Mouse (Mus musculus) urinary bladder, adult 2 months (tissue): Measurements from ENCODE around the gene Prim2. TPM values are rescaled to one million over a fixed set of nuclear protein-coding genes. Genes with fewer than 3 reads are reported as not detected.
"Not testable (repeated sequence)": the region's sequence is repeated elsewhere in the genome, so short reads cannot be mapped to it uniquely, and the experiment has no call there.

Experiments
- DNase-seq: peaks from one replicate; pipeline ENCODE4 v3.0.0; 2022; ENCODE audit warnings: low spot score
- polyA plus RNA-seq: library from polyadenylated mRNA; depleted of rRNA; stranded (reverse); fragments of >200 nt; gene quantifications from 2 replicates; pipeline ENCODE4 v1.2.3, GENCODE M21; 2012

The Prim2 gene
- polyA plus RNA-seq, 1 experiment: 10.8 TPM

DNA sequence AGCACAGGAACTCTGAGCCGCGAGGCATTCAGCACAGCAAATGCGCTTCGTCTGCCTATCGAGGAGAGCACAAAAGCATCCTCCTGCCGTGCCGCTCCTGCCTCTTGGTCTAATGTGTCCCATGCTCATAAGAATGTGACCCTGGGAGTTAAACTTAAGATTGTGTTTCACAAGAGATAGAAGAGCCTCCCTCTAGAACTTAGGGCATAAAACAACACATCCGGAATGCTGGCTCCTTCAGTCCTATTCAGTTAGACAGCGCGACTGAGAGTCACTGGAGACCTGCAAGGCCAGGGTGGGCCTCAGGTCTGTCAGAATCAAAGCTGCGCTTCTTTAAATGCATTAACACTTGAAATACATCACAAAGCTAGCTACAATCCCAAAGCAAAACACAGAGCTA lies 18.7 kb downstream of the Prim2 start:
- no peak for DNase-seq

DNA sequence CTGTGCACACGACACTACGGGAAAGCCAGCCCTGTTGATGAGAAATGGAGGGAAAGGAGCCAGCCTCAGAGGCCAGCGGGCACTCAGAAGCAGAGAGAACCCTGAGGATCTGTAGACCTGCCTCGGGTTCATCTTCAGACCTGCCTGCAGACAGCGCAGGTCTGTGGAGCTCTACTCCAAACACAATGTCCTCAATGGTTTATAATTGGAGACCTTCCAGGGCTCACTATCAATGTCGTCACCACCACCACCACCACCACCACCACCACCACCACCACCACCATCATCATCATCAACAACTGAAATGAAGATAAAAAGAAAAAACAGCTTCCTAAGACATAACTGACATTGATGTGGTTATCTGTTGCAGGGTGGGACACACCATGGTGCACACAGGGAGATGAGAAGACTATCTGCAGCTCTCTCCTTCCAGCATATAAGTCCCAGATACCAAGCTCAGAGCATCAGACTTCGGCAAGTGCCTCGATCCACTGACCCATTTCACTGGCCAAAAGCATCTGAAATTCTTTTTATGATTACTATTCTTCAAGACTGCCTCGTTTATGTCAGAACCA lies 20.0 kb downstream of the Prim2 start:
- no peak for DNase-seq

DNA sequence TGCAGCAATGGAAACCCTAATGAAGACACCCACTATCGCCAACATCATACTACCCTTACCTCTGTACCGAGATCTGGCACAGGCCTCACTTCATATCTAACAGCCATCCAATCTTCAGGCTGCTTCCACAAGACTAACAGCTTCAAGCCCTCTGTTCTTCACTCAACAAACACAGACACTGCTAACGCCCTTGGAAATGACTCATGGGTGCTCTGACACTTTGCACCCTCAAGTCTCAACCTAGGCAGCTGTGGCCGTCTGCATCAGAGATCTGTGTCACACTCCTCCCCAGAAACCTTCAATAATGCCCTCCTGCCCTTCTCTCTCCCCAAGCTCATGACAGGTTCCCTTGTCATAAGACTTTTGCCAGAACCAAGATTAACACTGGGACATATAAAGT lies 20.6 kb downstream of the Prim2 start:
- no peak for DNase-seq

DNA sequence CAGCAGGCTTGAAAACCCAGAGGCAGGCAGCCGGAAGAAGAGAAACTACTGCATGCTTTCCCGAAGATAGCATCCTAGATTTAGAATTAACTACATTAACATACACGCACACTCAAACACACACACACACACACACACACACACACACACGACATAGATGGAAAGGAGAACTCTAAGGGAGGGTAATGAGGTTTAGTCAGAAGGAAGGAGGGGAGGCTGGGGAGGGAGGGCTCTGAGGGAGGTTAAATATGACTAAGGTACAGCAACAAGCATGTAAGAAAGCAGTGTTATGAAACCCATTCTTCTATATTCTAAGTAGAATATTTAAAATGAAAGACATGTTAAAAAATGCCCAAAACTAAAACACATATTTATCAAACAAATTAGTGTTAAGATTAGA lies 21.9 kb downstream of the Prim2 start:
- DNase-seq: no peak

DNA sequence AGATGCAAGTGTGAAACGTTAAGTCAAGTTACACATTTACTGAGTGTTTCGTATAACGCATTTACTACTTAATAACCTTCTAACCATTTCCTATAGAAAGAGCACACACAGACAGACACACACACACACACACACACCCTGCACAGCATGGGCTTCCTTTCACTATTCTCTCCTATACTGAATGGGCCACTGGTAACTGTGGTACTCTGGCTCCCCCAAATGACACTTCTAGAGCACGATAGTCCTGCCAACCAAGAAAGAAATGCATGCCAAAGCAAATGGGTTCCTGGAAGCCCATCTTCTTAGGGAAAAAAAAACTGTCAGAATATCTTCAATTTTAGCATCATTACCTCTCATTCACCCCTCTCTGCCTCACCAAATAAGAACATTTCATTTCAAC lies 22.4 kb downstream of the Prim2 start:
- DNase-seq: no peak

DNA sequence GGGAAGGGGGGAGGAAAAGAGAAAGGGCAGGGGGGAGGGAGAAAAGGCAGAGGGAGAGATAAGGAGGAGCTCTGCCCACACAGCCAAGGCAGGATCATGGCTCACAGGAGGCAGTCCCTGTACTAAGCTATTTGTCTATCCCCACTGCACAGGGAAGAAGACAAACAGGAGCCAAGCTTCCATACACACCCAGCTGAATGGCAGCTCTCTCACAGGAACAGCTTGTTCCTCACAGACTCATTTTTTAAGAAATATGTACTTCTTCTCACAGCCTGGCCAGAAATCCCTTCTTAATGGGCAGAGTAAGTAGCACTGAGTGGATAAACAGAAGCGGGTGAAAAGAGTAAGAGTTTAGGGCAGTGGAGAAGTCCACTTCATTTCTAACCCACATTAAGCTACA lies 23.9 kb downstream of the Prim2 start:
- no peak for DNase-seq

DNA sequence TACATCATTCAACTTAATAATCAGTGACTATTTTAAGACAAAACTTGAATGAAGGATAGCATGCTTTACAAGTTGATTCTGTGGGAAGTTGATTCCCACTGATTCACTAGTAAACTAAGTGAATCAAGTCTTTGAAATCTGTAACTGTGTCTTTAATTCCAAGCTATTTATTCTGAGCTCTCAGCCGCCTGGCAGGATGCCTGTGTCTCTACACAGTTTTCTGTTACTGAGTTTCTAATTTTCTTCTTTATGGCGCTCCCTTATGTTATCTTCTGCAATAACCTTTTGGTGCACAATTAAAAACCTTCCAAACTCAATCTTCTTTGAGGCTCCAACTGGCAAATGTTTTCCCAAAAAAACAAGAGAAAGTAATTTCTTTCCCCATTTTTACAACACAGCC lies 28.5 kb downstream of the Prim2 start:
- no peak for DNase-seq

DNA sequence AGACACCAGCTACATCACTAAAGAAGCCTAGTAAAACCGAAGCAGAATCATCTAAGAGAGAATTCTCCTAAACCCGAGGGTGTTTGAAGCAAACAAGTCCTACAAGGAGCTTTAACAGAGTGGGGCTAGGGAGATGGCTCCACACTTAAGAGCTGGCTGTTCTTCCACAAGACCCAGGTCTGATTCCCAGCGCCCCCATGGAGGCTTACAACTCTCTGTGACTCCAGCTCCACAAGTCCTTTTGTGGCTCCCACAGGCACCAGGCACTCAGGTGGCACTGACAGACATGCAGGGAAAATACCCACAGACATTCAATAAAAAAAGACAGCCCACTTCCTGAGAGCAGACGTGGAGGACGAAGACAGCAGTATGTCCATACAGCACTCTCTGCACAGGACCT lies 29.5 kb downstream of the Prim2 start:
- DNase-seq: no peak

DNA sequence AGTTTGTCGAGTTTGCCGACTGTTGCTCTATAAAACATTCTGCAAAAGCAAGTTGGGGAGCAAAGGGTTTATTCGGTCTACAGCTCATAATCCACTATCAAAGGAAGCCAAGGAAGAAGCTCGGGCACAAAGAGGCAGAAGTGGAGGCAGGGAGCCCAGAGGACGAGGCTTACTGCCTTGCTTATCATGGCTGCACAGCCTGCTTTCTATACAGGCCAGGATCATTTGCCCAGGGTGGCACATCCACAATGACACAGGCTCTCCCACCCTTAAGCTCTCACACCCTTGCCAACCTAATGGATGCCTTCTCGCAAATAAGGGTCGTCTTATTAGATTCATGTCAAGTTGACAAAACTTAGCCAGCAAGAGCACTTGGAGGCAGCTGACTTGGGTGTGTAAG lies 30.4 kb downstream of the Prim2 start:
- no peak for DNase-seq

DNA sequence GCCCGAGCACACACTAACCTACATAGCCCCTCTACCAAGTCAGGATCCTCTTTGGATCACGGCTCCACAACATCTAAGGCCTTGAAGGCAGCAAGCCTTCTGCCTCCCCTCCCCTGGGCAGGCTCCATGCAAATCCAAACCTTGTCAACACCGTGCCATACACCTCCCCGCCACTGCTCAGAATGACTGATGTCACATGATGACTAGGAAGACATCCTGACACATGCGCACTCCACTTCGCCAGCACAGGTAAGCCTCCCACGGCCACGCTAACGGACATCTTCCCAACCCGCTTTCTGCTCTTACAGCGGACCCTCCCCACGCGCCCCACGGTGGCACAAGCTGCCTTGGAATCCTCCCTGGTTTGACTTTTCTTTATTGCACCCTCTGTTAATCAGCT lies 31.8 kb downstream of the Prim2 start:
- DNase-seq: no peak

DNA sequence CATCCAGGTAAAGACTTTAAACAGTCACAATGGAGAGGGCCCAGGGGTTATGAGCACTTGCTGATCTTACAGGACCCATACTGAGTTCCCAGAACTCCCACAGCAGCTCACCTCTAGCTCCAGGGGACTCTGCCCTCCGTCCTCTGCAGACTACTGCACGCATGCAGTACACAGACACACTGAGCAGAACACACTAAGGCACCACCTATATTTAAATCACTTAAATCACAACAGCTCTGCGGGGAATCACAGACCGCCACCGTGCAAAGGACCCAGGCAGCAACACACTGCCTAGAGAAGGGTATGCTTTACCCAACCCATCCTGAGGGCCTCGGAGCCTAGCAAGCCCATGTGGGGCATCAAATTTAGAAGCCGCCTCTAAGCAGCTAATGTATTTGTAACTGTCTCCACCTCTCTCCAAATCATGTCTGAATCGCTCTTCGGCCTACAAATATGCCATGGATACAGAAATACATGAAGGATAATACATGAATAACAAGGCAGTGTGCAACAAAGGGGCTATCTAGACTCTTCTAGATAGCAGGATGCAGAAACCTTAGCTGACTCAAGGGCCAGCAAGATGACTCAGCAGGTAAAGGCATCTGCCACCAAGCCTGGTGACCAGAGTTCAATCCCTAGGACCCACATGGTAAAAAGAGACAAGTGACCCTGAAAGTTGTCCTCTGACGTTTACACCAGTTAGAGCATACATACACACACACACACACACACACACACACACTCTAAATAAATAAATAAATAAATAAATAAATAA lies 33.0 kb downstream of the Prim2 start:
- DNase-seq: no peak

DNA sequence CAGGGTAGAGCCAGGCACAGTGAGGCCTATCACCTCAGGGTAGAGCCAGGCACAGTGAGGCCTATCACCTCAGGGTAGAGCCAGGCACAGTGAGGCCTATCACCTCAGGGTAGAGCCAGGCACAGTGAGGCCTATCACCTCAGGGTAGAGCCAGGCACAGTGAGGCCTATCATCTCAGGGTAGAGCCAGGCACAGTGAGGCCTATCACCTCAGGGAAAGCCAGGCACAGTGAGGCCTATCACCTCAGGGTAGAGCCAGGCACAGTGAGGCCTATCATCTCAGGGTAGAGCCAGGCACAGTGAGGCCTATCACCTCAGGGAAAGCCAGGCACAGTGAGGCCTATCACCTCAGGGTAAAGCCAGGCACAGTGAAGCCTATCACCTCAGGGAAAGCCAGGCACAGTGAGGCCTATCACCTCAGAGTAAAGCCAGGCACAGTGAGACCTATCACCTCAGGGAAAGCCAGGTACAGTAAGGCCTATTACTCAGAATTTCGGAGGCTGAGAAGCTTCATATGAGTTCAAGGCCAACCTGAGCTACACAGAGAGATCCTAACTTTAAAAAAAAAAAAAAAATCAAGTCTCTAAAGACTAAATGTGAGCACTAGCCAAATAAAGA lies 38.5 kb downstream of the Prim2 start:
- not testable (repeated sequence) for DNase-seq

DNA sequence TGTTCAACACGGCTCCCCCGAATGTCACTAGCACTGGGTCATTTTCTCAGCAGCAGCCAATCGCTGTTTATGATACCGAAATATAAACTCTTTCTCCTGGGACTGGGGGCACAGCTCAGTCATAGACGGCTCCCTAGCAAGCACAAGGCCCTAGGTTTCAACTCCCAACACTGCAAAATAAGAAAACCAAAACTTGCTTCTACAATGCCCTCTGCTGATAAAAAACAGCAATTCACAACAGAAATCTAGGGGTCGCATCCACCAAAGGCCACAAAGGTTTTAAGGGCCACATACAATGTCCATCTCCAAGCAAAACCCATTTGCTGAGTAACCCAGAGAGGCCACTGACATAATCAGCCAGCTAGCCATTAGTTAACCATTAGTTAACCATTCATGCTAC lies 41.8 kb downstream of the Prim2 start:
- no peak for DNase-seq

DNA sequence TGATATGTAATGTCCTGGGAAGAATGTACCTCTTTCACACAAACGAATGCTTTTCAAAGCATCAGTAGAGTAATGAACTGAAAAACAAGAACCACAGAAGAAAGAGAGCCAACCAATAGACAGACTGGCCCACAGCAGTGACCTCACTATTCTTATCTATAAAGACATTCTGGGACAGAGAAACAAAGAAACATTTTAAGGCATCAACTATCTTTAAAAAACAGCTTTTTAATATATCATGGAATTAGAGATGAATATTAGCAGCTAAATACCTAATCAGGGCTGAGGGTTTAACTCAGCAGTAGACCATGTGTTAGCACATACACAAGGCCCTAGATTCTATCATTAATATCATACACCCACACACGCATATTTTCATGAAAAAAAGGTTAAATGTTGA lies 42.5 kb downstream of the Prim2 start:
- DNase-seq: no peak

DNA sequence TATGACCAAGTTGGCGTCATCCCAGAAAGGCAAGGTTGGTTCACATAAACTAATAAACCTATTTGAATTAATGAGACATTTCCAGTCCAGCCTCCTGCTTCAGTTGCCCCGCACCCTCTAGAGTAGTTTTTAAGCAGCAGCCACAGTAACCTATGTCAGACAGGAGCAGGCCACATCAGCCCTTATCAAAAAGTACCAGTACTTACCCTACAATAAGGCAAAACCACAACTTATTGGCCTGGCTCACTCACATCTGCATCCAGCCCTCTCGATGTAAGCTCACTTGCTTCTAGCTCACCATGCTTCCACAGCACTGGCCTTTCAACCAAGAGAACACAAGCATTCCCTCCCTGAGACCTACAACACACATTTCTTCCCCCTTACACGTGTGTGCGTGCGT lies 44.7 kb downstream of the Prim2 start:
- DNase-seq: no peak

DNA sequence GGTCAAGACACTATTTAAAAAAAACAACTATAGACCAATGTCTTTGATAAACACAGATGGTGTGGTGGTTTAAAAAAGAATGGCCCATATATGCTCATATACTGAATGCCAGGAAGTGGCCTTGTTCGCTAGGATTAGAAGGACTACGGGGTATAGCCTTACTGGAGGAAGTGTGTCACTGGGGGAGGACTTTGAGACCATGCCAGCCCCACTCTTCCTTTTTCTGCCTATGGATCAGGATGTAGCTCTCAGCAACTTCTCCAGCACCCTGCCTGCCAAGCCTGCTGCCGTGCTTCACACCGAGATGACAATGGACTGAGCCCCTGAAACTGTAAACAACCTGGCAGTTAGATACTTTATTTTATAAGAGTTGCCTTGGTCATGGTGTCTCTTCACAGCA lies 45.2 kb downstream of the Prim2 start:
- DNase-seq: no peak

DNA sequence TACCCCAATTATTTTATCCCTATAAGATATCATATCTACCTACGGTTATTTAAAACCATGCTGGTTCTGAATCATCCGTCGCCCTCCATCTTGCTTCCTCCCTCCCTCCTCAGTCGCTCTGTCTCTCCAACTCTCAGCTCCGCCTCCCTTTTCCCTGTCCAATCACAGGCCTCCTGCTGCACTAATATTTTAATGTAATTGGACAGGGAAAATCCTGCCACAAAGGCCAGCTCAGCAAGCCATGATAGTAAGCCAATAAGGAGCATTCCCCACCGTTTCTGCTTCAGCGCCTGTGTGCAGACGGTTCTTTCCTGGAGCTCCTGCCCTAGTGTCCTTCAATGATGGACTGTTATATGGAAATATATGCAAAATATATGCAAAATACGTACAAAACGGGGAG lies 47.8 kb downstream of the Prim2 start:
- DNase-seq: no peak

DNA sequence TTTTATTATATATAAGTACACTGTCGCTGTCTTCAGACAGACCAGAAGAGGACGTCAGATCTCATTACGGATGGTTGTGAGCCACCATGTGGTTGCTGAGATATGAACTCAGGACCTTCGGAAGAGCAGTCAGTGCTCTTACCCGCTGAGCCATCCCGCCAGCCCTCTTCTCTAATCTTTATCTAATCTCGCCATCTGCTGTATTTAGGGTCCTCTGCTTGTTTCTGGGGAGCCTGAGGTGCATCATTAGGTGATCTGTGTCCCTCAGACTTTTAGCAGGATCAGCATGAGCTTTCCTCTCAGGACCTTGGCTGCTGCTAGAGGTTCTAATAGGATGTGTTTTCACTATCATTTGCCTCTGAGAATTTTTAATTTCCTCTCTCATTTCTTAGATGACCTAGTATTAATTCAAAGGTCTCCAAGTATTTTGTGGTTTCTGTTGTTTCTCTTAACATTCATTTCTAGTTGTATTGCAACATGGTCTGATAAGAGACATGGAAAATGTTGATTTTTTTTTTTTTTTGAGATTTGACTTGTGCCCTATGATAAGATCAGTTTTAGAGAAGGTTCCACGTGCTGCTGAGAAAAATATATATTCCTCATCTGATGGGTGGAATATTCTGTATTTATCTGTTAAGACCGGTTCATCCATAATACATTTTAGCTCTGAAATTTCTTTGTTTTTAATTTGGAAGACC lies 49.4 kb downstream of the Prim2 start:
- no peak for DNase-seq

DNA sequence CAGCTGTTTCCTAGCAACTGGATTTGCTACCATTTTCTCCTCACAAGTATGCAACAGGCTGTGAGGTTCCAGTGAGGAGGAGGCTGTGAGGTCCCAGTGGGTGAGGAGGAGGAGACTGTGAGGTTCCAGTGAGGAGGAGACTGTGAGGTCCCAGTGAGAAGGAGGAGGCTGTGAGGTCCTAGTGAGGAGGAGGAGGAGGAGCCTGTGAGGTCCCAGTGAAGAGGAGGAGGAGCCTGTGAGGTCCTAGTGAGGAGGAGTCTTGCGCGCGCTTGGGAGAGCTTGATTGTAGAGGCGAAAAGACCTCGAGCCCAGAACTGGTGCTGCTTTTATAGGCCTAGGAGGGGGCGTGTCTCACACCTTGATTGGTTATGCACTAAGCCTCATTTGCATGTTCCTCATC lies 53.0 kb downstream of the Prim2 start:
- DNase-seq: not testable (repeated sequence)

DNA sequence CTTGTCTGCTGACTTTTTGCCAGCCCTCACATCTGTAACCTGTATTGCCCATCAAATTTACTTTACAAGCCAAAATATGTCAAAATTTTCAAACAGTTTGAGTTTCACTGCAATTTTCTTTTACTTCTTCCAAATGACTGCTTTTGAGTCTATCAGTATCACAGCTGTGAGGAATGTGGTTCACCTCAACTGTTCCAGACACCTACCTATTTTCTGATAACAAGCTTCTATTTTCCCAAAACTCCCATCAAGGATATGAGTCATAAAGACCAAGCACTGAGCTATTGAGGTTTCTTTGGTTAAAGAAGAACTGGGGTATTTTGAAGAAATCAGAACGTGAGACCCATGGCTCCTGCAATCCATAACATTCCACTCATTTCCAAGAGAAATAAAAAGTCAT lies 57.5 kb downstream of the Prim2 start:
- no peak for DNase-seq

DNA sequence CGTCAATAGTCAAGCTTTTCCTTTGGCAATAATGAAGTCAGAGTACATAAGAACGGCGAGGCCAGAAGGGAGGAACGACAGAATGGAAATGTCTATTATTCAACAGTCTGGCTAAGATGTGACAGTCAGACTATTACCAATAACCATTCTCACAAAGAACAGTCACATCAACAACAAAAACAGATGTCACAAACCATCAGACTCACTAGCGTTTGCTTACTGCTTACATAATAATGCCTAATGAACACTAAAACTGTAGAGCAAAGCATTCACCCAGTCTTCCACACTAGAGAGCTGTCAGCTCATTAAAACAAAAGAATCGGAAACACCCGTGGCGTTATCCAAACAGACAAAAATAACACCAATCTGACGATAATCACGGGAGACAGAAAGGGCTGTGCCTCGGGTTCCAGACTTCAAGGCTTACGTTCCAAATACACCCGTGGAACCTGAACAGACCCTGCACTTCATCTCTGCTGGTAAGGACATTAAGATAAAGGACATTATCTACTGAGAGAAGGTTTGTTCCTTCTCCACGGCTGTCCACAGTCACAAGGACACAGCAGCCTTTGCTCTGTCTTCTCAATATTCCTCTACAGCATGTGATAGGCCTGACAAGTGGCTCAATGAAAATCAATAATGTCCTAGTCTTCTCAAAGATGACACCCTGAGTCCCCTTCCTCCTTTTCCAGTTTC lies 59.4 kb downstream of the Prim2 start:
- DNase-seq: no peak

DNA sequence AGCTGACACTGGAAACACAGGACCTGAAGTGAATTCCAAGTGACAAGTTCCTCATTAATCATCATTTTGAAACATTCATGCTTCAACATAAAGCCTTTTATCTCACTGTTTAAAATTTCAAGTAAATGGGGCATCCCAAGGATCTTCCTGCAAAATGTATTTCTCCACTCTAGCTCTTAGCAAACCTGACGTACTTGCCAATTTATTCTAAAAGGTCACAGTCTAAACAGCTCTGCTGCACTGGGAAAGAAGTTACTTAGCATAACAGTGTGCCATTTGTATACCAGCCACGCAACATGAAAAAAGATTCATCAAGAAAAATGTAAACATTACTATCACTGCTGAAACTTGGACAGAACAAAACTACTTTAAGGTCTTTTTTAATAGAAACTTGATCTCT lies 61.5 kb downstream of the Prim2 start:
- no peak for DNase-seq
